Mouse (Mus musculus): ENCODE measurements around the gene Usf2.

Usf2 gene

DNA sequence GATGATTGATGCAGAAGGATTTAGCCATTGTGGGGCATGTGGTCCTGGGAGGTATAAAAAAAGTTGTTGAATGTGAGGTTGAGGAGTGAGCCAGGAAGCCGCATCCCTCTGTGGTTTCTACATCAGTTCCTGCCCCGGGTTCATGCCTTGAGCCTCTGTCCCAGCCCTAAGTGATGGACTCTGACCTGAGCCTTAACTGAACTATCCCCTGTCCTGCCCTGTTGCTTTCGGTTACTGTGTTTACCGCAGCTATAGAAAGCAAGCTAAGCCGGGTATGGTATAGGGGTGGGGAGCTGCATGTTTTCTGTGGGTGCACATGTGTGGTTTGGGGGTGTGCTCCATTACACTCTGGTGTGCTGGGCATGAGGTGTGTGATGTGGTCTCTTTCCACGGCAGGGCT is 46.8 kb downstream of the Usf2 start:
- no peak for DNase-seq

- no peak for DNase-seq
These were observed 47.6 kb downstream of the Usf2 start for GRCm38 (mm10) chr7:30908992-30909431.

DNA sequence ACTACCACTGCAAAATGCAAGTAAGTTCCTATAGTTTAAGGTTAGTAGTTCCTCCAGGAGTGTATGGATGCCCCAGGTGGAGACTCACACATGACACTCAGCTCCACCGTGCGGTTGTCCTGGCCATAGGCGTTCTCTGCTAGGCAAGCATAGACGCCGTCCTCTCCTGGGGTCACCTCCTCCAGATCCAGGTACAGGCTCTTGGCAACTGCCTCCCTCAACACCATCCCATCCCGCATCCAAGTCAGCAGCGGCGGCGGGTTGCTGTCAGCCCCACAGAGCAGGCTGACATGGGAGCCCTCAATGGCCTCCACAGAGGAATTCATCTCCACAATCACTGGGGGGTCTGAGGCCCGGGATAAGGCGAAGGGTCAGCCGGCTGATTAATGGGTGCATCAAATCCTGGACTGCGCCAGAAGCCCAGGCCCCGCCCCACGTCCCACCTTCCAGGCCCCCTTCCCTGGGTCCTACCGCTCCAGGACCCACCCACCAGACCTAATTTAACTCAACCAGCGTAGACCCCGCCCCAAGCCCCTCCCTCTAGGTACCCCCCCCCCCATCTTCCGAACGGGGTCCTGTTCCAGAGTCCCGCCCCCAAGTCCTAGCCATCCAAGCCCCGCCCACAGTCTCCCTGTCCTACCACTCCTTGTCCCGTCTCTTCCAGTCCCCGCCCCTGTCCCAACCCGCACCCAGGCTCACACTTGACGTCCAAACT is 48.2 kb downstream of the Usf2 start:
- DNase-seq, result peak; percentile 52

- DNase-seq, result no peak
These were observed 52.6 kb downstream of the Usf2 start for GRCm38 (mm10) chr7:30904042-30904441.

All from liver (tissue).